Mouse (Mus musculus): Measurements from ENCODE around the gene Vmn2r102. TPM values are rescaled to one million over a fixed set of nuclear protein-coding genes. Genes with fewer than 3 reads are reported as not detected.

The Vmn2r102 gene
- not detected for total RNA-seq (2021)

GRCm38 (mm10) chr17:19660028-19660427 is at the start of gene Vmn2r102:
Gene Vmn2r102 (plus strand): TSS chr17:19660328.
- no peak for DNase-seq (ENCODE audit: extremely low spot score in 1 of 2, low spot score in 1 of 2)

- DNase-seq (ENCODE audit: extremely low spot score in 1 of 2, low spot score in 1 of 2), result no peak
Measured at GRCm38 (mm10) chr17:19629328-19629727, 30.8 kb upstream of the Vmn2r102 start.

GRCm38 (mm10) chr17:19658447-19658846 is 1.7 kb upstream of the Vmn2r102 start:
- DNase-seq (ENCODE audit: extremely low spot score in 1 of 2, low spot score in 1 of 2), result no peak

GRCm38 (mm10) chr17:19692062-19692461 is 31.9 kb downstream of the Vmn2r102 start:
- no peak for DNase-seq (ENCODE audit: extremely low spot score in 1 of 2, low spot score in 1 of 2)

Other genes with a start within 250 kb of the Vmn2r102 start
- not detected for gene Vmn2r100, start 155.6 kb upstream of the Vmn2r102 start, total RNA-seq (2021)
- not detected for gene Vmn2r101, start 83.1 kb upstream of the Vmn2r102 start, total RNA-seq (2021)
- not detected for gene Vmn2r103, start 113.0 kb downstream of the Vmn2r102 start, total RNA-seq (2021)

Measured in layer of hippocampus, postnatal 25 days (tissue).